Mouse (Mus musculus) kidney, adult 2 months (tissue): ENCODE measurements around the gene Mrc1. TPM values are rescaled to one million over a fixed set of nuclear protein-coding genes. Genes with fewer than 3 reads are reported as not detected.

ENCODE experiments used
- DNase-seq: peaks from one replicate; pipeline ENCODE4 v3.0.0; 2021
- H3K27ac ChIP-seq: fragments of 200-500 bp; 2 replicates; pipeline ENCODE4 v1.5.1; 2012; ENCODE audit warnings: low read depth, low read length, control low read depth, inconsistent platforms; ENCODE audit not compliant: insufficient read depth
- H3K27me3 ChIP-seq: fragments of 200-500 bp; replicated peaks from 2 replicates; pipeline ENCODE4 v1.6.1; 2012; ENCODE audit warnings: mild to moderate bottlenecking, moderate library complexity, low read length, inconsistent platforms; ENCODE audit not compliant: control insufficient read depth, insufficient read depth
- H3K36me3 ChIP-seq: fragments of 200-500 bp; 2 replicates; pipeline ENCODE4 v1.6.1; 2012; ENCODE audit warnings: mild to moderate bottlenecking, moderate library complexity, low read length, inconsistent platforms; ENCODE audit not compliant: control insufficient read depth, insufficient read depth
- H3K4me1 ChIP-seq: fragments of 200-500 bp; 2 replicates; pipeline ENCODE4 v1.6.1; 2011; ENCODE audit warnings: low read length; ENCODE audit not compliant: control insufficient read depth, insufficient read depth
- H3K4me3 ChIP-seq: fragments of 200-500 bp; 2 replicates; pipeline ENCODE4 v1.5.1; 2011; ENCODE audit warnings: mild to moderate bottlenecking, low read depth, low read length, control low read depth; ENCODE audit not compliant: insufficient read depth
- CTCF ChIP-seq: fragments of 200-500 bp; conservative IDR thresholded peaks from 2 replicates; pipeline ENCODE4 v1.5.1; 2011; ENCODE audit warnings: low read depth, mild to moderate bottlenecking, control low read depth, low read length, moderate library complexity, mixed read lengths; ENCODE audit not compliant: insufficient read depth, insufficient read length
- POLR2A ChIP-seq: fragments of 200-500 bp; IDR thresholded peaks from one replicate; pipeline ENCODE4 v1.6.1; 2011; ENCODE audit warnings: low read depth, low read length, control low read depth
- WGBS: fragments of 180-500 bp; shearing (Covaris S2); methylation state at CpG from one replicate; pipeline ENCODE4 v1.1.7; 2018; 5-methylcytosine and 5-hydroxymethylcytosine counted together
- polyA plus RNA-seq: library from polyadenylated mRNA; depleted of rRNA; stranded (reverse); fragments of >200 nt; gene quantifications from 2 replicates; pipeline ENCODE4 v1.2.3, GENCODE M21; 2012

Mrc1 gene
- polyA plus RNA-seq, 1 experiment = 1.6 TPM

DNA sequence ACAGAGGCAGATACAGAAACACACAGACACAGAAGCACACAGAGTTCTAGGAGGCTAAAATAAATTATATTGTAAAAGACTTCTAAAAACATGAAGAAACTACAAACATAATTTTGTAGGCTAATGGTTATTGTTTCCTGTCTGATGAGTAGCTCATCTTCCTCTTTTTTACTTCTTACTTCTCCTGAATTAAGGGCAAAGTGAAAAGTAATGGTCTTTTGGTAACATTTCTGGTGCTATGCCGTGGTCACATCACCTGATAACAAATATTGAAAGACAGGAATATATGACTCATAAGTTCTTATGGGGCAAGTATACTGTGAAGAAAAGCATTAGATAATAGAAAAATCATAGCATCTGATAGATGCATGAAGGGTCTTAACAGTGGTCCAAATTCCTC lies 42.9 kb downstream of the Mrc1 start:
- TF ChIP-seq POLR2A (no peak), CTCF (no peak)
- Histone ChIP-seq H3K27ac (no peak overlapping the region), H3K4me3 (no peak overlapping the region), H3K4me1 (no peaks in the 10 kb centered on the region), H3K27me3 (no peaks in the 10 kb centered on the region), H3K36me3 (no peaks in the 10 kb centered on the region)
- WGBS = 91% methylated on average over 1 of the region's 1 CpGs
- DNase-seq = no peak

- no peak for DNase-seq
- TF ChIP-seq CTCF = no peak
- TF ChIP-seq POLR2A = no peak
- WGBS = 66% methylated on average over 5 of the region's 5 CpGs
- no peak overlapping the region for H3K4me3 ChIP-seq
- no peaks in the 10 kb centered on the region for H3K36me3 ChIP-seq
- no peak overlapping the region for H3K27ac ChIP-seq
- no peaks in the 10 kb centered on the region for H3K27me3 ChIP-seq
- no peaks in the 10 kb centered on the region for H3K4me1 ChIP-seq
Measured at GRCm38 (mm10) chr2:14275796-14276195, 46.6 kb downstream of the Mrc1 start.

- TF ChIP-seq CTCF = no peak
- no peak for TF ChIP-seq POLR2A
- 43% methylated on average over 2 of the region's 2 CpGs for WGBS
- H3K4me1 ChIP-seq = no peaks in the 10 kb centered on the region
- H3K36me3 ChIP-seq = no peaks in the 10 kb centered on the region
- no peak overlapping the region for H3K27ac ChIP-seq
- H3K27me3 ChIP-seq = no peaks in the 10 kb centered on the region
- no peak overlapping the region for H3K4me3 ChIP-seq
- no peak for DNase-seq
Measured at GRCm38 (mm10) chr2:14279256-14279655, 50.1 kb downstream of the Mrc1 start.

DNA sequence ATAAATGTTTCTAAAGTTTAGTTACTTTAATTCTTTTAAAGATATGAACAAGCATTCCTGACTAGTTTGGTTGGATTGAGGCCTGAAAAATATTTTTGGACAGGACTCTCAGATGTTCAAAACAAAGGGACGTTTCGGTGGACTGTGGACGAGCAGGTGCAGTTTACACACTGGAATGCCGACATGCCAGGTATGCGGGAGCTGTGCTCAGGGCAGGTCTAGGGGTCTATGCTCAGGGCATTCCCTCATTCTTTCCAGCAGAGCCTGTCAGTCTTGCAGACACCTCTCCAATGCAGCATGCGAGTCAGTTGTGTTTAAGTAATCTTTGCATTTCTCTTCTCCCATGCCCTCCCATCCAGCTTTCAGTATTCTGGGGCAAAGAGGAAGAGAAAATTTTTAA lies 50.6 kb downstream of the Mrc1 start:
- no peaks in the 10 kb centered on the region for H3K27me3 ChIP-seq
- H3K4me1 ChIP-seq = no peaks in the 10 kb centered on the region
- 77% methylated on average over 6 of the region's 6 CpGs for WGBS
- TF ChIP-seq CTCF (no peak), POLR2A (no peak)
- H3K4me3 ChIP-seq = no peak overlapping the region
- DNase-seq = no peak
- H3K36me3 ChIP-seq = no peaks in the 10 kb centered on the region
- H3K27ac ChIP-seq = no peak overlapping the region

DNA sequence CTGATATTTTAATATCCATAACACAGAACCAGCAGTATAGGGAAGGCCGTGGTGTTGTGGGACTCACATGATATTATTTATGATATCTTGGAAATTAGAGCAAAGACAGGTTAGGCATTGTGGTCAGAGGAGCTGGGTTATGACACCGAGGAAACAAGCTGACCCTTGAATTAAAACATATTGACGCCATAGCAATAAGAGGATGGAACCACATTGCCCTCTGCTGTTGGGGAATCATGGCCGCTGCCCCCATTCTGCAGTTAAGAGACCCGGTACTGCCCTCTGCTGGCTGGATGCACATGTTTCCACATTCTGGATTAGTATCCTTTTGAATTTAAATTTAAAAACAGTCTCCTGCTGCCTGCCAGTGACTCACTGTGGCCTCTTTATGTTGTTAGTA lies 66.1 kb downstream of the Mrc1 start:
- no peak overlapping the region for H3K27ac ChIP-seq
- DNase-seq = peak; percentile 89
- 18% methylated on average over 5 of the region's 5 CpGs for WGBS
- H3K27me3 ChIP-seq = no peaks in the 10 kb centered on the region
- no peak overlapping the region for H3K4me3 ChIP-seq
- H3K4me1 ChIP-seq = no peaks in the 10 kb centered on the region
- no peaks in the 10 kb centered on the region for H3K36me3 ChIP-seq
- TF ChIP-seq CTCF (peak; percentile 94), POLR2A (no peak)

DNA sequence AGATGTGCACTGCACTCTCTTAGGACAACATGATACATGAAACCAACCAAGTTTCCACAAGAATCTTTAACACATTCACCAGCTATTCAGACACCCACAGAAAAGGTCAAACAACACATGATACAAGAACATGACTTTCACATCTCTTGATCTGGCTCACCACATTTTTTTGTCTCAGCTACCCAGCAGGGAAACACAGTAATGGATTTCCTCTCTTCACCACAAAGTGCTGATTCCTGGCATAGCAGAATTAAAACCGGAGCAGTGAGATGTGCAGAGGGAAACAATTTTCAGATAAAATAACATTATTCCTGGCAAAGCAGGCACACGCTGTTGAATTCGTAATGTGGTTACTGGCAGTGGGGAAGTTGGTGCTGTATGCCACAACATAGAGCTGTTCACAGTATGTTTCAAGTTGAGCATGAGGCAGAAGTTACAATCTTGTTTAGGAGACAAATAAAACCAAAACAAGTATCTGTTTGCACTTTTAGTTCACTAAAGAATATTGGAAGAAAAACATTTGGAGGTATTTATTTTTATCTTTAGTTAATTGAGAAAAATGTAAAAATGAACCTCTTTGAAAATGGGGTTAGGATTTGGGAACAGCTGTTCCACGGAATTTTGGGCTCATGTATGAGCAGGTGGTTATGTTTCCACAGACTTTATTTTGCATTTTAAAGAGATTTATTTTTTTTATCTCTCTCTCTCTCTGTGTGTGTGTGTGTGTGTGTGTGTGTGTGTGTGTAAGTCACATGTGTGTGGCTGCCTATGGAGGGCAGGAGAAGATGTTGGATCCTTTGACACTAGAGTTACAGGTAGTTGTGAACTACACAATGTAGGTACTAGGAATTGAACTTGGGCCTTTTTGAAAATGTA lies 83.6 kb downstream of the Mrc1 start:
- TF ChIP-seq POLR2A (no peak), CTCF (no peak)
- H3K36me3 ChIP-seq = no peaks in the 10 kb centered on the region
- DNase-seq = no peak
- no peak overlapping the region for H3K4me3 ChIP-seq
- H3K4me1 ChIP-seq = no peaks in the 10 kb centered on the region
- H3K27ac ChIP-seq = no peak overlapping the region
- no peaks in the 10 kb centered on the region for H3K27me3 ChIP-seq
- WGBS = 78% methylated on average over 4 of the region's 4 CpGs

DNA sequence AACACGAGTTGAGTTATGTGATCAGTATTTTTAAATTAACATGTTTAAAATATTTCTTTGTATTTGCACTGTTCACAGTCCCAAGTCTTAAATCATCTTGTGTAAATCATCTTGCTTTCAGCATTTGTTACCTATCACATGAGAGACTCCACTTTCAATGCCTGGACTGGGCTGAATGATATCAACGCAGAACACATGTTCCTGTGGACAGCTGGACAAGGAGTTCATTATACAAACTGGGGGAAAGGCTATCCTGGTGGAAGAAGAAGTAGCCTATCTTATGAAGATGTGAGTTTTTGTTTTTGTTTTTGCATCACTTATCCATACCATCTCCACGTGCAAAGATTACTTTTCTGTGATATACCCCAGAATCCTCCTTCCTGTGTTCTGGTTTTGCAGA lies 85.9 kb downstream of the Mrc1 start:
- Histone ChIP-seq H3K27ac (no peak overlapping the region), H3K4me3 (no peak overlapping the region), H3K27me3 (no peaks in the 10 kb centered on the region), H3K4me1 (no peaks in the 10 kb centered on the region), H3K36me3 (no peaks in the 10 kb centered on the region)
- TF ChIP-seq POLR2A (no peak), CTCF (no peak)
- whole genome bisulfite sequencing = 68% methylated on average over 3 of the region's 3 CpGs
- no peak for DNase-seq
